Comparison of ENCODE assay signal across 29 mouse cellular contexts in genomic region chr11:8826609-8827008, GRCm38 (mm10).
DNase-seq lines count a peak whose midpoint lies in the region; ATAC-seq and TF ChIP-seq lines count a peak whose summit lies in the region.
"Had no signal": no experiment of that assay in that cellular context is flagged by ENCODE, and none has a peak within 500 bp of the region (broad histone marks: within the 10 kb centered on the region; RNA-seq: fewer than 3 reads in every experiment).

No protein-coding gene starts in this region.

- no peak for TF ChIP-seq EP300 in lung, postnatal 0 days (IDR thresholded peaks at IDR 0.05)

- no peak for TF ChIP-seq CTCF in lung, postnatal 0 days (IDR thresholded peaks at IDR 0.05)

- H3K27me3 ChIP-seq in lung, postnatal 0 days (replicated peaks; ENCODE audit: insufficient read depth, low read length): no peaks in the 10 kb centered on the region
- H3K27me3 ChIP-seq in forebrain, embryonic 12.5 days: no peaks in the 10 kb centered on the region
- H3K27me3 ChIP-seq: liver, embryonic 13.5 days; megakaryocyte, embryonic 14.5 days; midbrain, embryonic 13.5 days; neural tube, embryonic 12.5 days had no signal

- no peak overlapping the region for H3K4me2 ChIP-seq in lung, postnatal 0 days (replicated peaks; ENCODE audit: low read depth, low read length)
- no peak overlapping the region for H3K4me2 ChIP-seq in forebrain, embryonic 12.5 days
- H3K4me2 ChIP-seq: hindbrain, embryonic 14.5 days; liver, embryonic 13.5 days; midbrain, embryonic 13.5 days; neural tube, embryonic 12.5 days had no signal

- WGBS in lung, postnatal 0 days: 81% methylated on average over 5 of the region's 5 CpGs
- 88% methylated on average over 5 of the region's 5 CpGs for WGBS in forebrain, embryonic 12.5 days

- ATAC-seq in lung, postnatal 0 days: no peak
- peak; percentile 90 for ATAC-seq in megakaryocyte, adult 5-6 weeks (ENCODE audit: poor library complexity, severe bottlenecking)
- ATAC-seq in forebrain, embryonic 12.5 days (ENCODE audit: low FRiP score): no peak
- ATAC-seq: activated CD4-positive, CD25-positive, alpha-beta regulatory T cell, adult 4 months; CD4-positive, CD25-positive, alpha-beta regulatory T cell, adult 4 months; forebrain, embryonic 16.5 days; inflammation-experienced regulatory T-cells, adult 6 months; midbrain, embryonic 13.5 days had no signal

- DNase-seq in lung, postnatal 0 days (ENCODE audit: low spot score): peak; percentile 34
- no peak for DNase-seq in lung, postnatal 25 days (ENCODE audit: low spot score)
- peak; percentile 46 for DNase-seq in adipocyte (ENCODE audit: low spot score)
- DNase-seq in testis, postnatal 14 days (ENCODE audit: low spot score): no peak
- DNase-seq in gastrocnemius, adult 18-20 months (ENCODE audit: low spot score): no peak
- DNase-seq: adrenal gland, postnatal 14 days; cerebellum, adult 8-10 months; cerebellum, postnatal 36 days; gastrocnemius, postnatal 14 days; heart, postnatal 4 days; kidney, adult 18-20 months; liver, embryonic 13.5 days; lung, postnatal 10 days; retina, postnatal 1 day; right cerebral cortex, postnatal 25 days; thymus, postnatal 25 days had no signal

- H3K9ac ChIP-seq in lung, postnatal 0 days (replicated peaks; ENCODE audit: low read depth): no peak overlapping the region
- H3K9ac ChIP-seq in forebrain, embryonic 12.5 days: no peak overlapping the region
- H3K9ac ChIP-seq: hindbrain, embryonic 14.5 days; liver, embryonic 13.5 days; midbrain, embryonic 13.5 days; neural tube, embryonic 12.5 days had no signal

- H3K36me3 ChIP-seq in lung, postnatal 0 days (ENCODE audit: insufficient read depth, low read length): no peaks in the 10 kb centered on the region
- no peaks in the 10 kb centered on the region for H3K36me3 ChIP-seq in forebrain, embryonic 12.5 days (replicated peaks)
- H3K36me3 ChIP-seq: heart, embryonic 10.5 days; limb, embryonic 10.5 days; liver, embryonic 13.5 days; midbrain, embryonic 13.5 days; neural tube, embryonic 12.5 days had no signal

- H3K4me3 ChIP-seq in lung, postnatal 0 days (ENCODE audit: low read depth, low read length): no peak overlapping the region
- H3K4me3 ChIP-seq in forebrain, embryonic 12.5 days (replicated peaks): no peak overlapping the region
- H3K4me3 ChIP-seq: heart, embryonic 10.5 days; limb, embryonic 10.5 days; liver, embryonic 13.5 days; megakaryocyte, embryonic 14.5 days; midbrain, embryonic 13.5 days; neural tube, embryonic 12.5 days had no signal

- peak overlapping the region; percentile 71 for H3K27ac ChIP-seq in lung, postnatal 0 days (ENCODE audit: low read length)
- H3K27ac ChIP-seq in forebrain, embryonic 12.5 days: no peak overlapping the region
- H3K27ac ChIP-seq: heart, embryonic 10.5 days; hindbrain, embryonic 14.5 days; kidney, postnatal 0 days; liver, embryonic 13.5 days; midbrain, embryonic 13.5 days; neural tube, embryonic 12.5 days had no signal

- no peaks in the 10 kb centered on the region for H3K9me3 ChIP-seq in lung, postnatal 0 days (ENCODE audit: low read length)
- H3K9me3 ChIP-seq in forebrain, embryonic 12.5 days: no peaks in the 10 kb centered on the region
- H3K9me3 ChIP-seq: heart, embryonic 10.5 days; limb, embryonic 10.5 days; liver, embryonic 13.5 days; megakaryocyte, embryonic 14.5 days; midbrain, embryonic 13.5 days; neural tube, embryonic 12.5 days had no signal

- no peaks in the 10 kb centered on the region for H3K4me1 ChIP-seq in lung, postnatal 0 days (ENCODE audit: insufficient read depth, low read depth, low read length)
- no peaks in the 10 kb centered on the region for H3K4me1 ChIP-seq in forebrain, embryonic 12.5 days
- H3K4me1 ChIP-seq: liver, embryonic 13.5 days; megakaryocyte, embryonic 14.5 days; midbrain, embryonic 13.5 days; neural tube, embryonic 12.5 days had no signal

Comparison
In these comparisons a context has a peak if more than half of its experiments do, and no peak if none do; other contexts are left out.
1. DNase-seq: peak in lung, postnatal 0 days (single experiment) and adipocyte (single experiment); none in lung, postnatal 25 days (single experiment), testis, postnatal 14 days (single experiment) and gastrocnemius, adult 18-20 months (single experiment).